Mouse (Mus musculus) heart, adult 8-10 months (tissue): ENCODE results near the gene Tbx1. TPM values are rescaled to one million over a fixed set of nuclear protein-coding genes. Genes with fewer than 3 reads are reported as not detected.
"Not testable (repeated sequence)": the region's sequence is repeated elsewhere in the genome, so short reads cannot be mapped to it uniquely, and the experiment has no call there.

Experiments
- DNase-seq: peaks from one replicate; pipeline ENCODE4 v3.0.0; 2022; ENCODE audit warnings: low spot score
- total RNA-seq, 4 experiments: library from RNA; stranded (reverse); gene quantifications; 2 replicates each; pipeline ENCODE4 v1.2.4; 2022

The Tbx1 gene
- total RNA-seq, 4 experiments from 2014 or later = 1.0 to 2.0 (median 1.1) TPM

GRCm38 (mm10) chr16:18554721-18555120, 35.8 kb downstream of the Tbx1 start:
- DNase-seq = no peak

GRCm38 (mm10) chr16:18552106-18552710, 38.3 kb downstream of the Tbx1 start:
- DNase-seq = no peak

GRCm38 (mm10) chr16:18551604-18552003, 38.9 kb downstream of the Tbx1 start:
- DNase-seq = no peak

- no peak for DNase-seq
These were observed 42.6 kb downstream of the Tbx1 start for GRCm38 (mm10) chr16:18547891-18548290.

- DNase-seq = no peak
These were observed 47.2 kb downstream of the Tbx1 start for GRCm38 (mm10) chr16:18543151-18543829.

GRCm38 (mm10) chr16:18539281-18539680, 51.2 kb downstream of the Tbx1 start:
- DNase-seq = no peak

GRCm38 (mm10) chr16:18537407-18537990, 53.0 kb downstream of the Tbx1 start:
- DNase-seq = no peak

GRCm38 (mm10) chr16:18533061-18533460, 57.4 kb downstream of the Tbx1 start:
- DNase-seq = not testable (repeated sequence)

Other genes with a start within 250 kb of the Tbx1 start
- gene Tango2, start 242.6 kb downstream of the Tbx1 start, total RNA-seq = 100 to 1,000 TPM; 184 to 210 (median 190) TPM
- gene Arvcf, start 242.5 kb downstream of the Tbx1 start, total RNA-seq = 10 to 100 TPM; 12.6 to 20.0 (median 16.2) TPM
- gene Txnrd2, start 164.3 kb downstream of the Tbx1 start, total RNA-seq = 10 to 100 TPM; 37.0 to 49.9 (median 42.1) TPM
- 100 to 1,000 TPM; 146 to 174 (median 157) TPM for gene Comt, start 163.8 kb downstream of the Tbx1 start, total RNA-seq
- 1 to 10 TPM; 4.8 to 7.4 (median 5.5) TPM for gene Gnb1l, start 92.0 kb downstream of the Tbx1 start, total RNA-seq
- gene Rtl10, start 91.8 kb downstream of the Tbx1 start, total RNA-seq = 1 to 10 TPM; 3.5 to 4.8 (median 4.0) TPM
- 1 to 10 TPM in 1 of 4 experiments, under 1 TPM in 3; 0.28 to 1.9 (median 0.36) TPM for gene Gp1bb, start 31.7 kb upstream of the Tbx1 start, total RNA-seq
- 1 to 10 TPM in 1 of 4 experiments, under 1 TPM in 3; 0.46 to 2.0 (median 0.66) TPM for gene Gm49601, start 35.8 kb upstream of the Tbx1 start, total RNA-seq
- 1 to 10 TPM; 2.2 to 4.1 (median 3.0) TPM for gene Sept5, start 39.3 kb upstream of the Tbx1 start, total RNA-seq
- 10 to 100 TPM; 13.1 to 24.3 (median 15.1) TPM for gene Cldn5, start 186.2 kb upstream of the Tbx1 start, total RNA-seq
- gene Ufd1, start 221.1 kb upstream of the Tbx1 start, total RNA-seq = 10 to 100 TPM; 52.6 to 58.4 (median 55.9) TPM
- 1 to 10 TPM; 1.9 to 3.0 (median 2.3) TPM for gene Cdc45, start 221.3 kb upstream of the Tbx1 start, total RNA-seq
- gene 2510002D24Rik, start 245.9 kb upstream of the Tbx1 start, total RNA-seq = 10 to 100 TPM; 21.1 to 28.7 (median 26.2) TPM
- gene Gm28539, start 245.9 kb upstream of the Tbx1 start, total RNA-seq = 1 to 10 TPM in 2 of 4 experiments, under 1 TPM in 1, not detected in 1; 0.14 to 4.6 (median 2.0) TPM